Mouse (Mus musculus) heart, postnatal 14 days (tissue): ENCODE results near the gene Vps37b. TPM values are rescaled to one million over a fixed set of nuclear protein-coding genes. Genes with fewer than 3 reads are reported as not detected.

Source experiments
- DNase-seq, 2 experiments: peaks; one replicate each; pipeline ENCODE4 v3.0.0; 2021 to 2022
- intact Hi-C: fragments of 180-260 bp; cut with DNase I; formaldehyde crosslinking; loops from one replicate; pipeline ENCODE4 v1.15.1; 2025
- microRNA-seq, 2 experiments: library from miRNA; unstranded; fragments of <30 nt; microRNA quantifications; one replicate each; pipeline ENCODE4 v1.2.0; 2021 to 2022
- total RNA-seq, 2 experiments: library from RNA; stranded (reverse); gene quantifications; 2 replicates each; pipeline ENCODE4 v1.2.3; 2021

The Vps37b gene
- total RNA-seq, 2 experiments from 2014 or later = 22.2 to 22.7 TPM

DNA sequence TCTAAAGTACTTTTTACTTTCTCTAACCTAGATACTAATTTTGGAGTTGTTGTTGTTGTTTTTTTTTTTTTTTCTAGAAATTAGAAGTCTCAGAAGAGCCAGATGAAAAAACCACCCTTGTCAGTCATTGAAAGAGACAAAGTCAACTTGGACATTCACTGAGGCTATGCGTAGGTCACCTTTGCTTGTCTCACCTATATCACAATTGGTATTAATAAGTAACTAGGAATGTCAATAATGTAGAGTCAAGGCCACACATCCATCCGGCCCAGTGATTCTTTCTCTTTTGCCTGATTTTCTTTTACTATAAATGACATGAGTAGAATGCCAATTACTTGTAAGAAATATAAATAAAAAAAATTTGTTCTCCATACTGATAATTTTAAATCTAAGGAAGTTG, 65.3 kb downstream of the Vps37b start:
- intact Hi-C loops = no loop called here

DNA sequence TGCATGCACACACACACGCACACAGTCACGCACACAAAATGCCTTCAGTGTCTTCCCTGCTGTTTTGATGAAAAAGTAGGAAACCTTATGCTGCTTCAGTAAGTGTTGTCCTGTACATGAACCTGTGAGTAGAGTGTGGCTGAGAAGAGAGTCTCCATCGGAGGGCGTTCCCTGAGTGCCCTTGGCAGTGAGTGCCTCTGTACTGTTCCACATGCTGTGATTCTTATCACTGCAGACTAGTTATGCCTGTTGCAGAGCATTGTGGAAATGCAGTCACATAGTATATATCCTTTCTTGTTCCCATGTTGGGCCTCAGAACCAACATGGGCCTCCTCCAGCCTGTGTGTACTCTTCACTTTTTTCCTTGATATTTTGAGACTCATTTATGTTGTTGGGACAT, 67.9 kb downstream of the Vps37b start:
- no peak for DNase-seq
- intact Hi-C loops = no loop called here

More for the DNA sequence above, 65.3 kb downstream of the Vps37b start:
- DNase-seq = no peak

GRCm38 (mm10) chr5:123961046-123961445, 71.0 kb downstream of the Vps37b start:
- intact Hi-C loops = no loop called here
- no peak for DNase-seq

DNA sequence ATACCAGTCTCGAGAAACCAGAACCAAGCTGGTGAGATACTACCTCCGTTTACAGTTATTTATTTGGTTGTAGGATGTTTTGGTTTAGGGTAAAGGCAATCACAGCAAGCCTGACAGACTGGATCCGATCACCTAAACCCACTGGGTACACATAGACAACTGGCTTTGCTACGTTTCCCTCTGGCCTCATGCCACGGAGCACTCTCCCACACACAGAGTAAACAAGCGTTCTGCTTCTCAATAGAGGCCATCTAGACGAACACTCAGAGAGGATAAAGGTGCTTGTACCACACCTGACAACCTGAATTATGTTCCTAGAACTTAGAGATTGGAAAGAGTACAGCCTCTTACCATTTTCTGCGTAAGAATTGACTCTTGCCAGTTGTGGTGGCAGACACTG, 71.9 kb downstream of the Vps37b start:
- intact Hi-C loops = no loop called here
- no peak for DNase-seq

- intact Hi-C loops = no loop called here
- no peak for DNase-seq
These were observed 73.1 kb downstream of the Vps37b start for GRCm38 (mm10) chr5:123959018-123959417.

DNA sequence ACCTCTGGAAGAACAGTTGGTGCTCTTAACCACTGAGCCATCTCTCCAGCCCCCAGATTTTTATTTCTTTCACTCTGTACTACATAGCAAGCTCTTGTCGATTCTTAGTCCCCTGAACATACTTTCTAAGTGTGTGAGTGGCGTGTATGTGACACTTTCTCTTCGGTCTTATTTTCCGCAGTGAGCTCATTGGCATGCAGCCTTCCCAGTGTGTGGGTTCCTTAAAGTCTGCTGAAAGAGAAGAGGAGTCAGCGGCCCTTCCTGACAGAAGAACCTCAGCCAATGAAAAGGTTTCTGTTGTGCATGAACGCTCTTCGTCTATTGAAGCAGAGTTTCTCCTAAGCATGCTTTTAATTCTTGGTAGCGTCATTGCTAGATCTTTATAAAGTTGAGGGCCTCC, 74.9 kb downstream of the Vps37b start:
- DNase-seq = no peak
- intact Hi-C loops = no loop called here

Small RNAs within 50 kb of the gene (microRNA-seq; reads per million reads assigned to microRNA genes)
- gene Mir7032 = 0.27 to 1.1 reads per million in 2 experiments

Other genes starting within 250 kb of the Vps37b start
- under 1 TPM; 0.17 to 0.19 TPM for gene Hcar2, start 166.8 kb downstream of the Vps37b start, total RNA-seq
- under 1 TPM; 0.54 to 0.79 TPM for gene Hcar1, start 152.2 kb downstream of the Vps37b start, total RNA-seq
- gene Denr, start 125.1 kb downstream of the Vps37b start, total RNA-seq = 10 to 100 TPM; 40.8 to 47.0 TPM
- under 1 TPM; 0.71 to 0.76 TPM for gene Gm43518, start 104.9 kb downstream of the Vps37b start, total RNA-seq
- gene Ccdc62, start 101.6 kb downstream of the Vps37b start, total RNA-seq = 1 to 10 TPM; 1.7 to 2.2 TPM
- gene Hip1r, start 58.6 kb downstream of the Vps37b start, total RNA-seq = 10 to 100 TPM; 23.2 to 25.0 TPM
- 1 to 10 TPM; 7.8 to 9.9 TPM for gene Abcb9, start 63.5 kb upstream of the Vps37b start, total RNA-seq
- 10 to 100 TPM; 13.0 to 13.3 TPM for gene Ogfod2, start 80.0 kb upstream of the Vps37b start, total RNA-seq
- gene Arl6ip4, start 83.8 kb upstream of the Vps37b start, total RNA-seq = 10 to 100 TPM; 42.1 to 49.0 TPM
- gene Pitpnm2, start 217.5 kb upstream of the Vps37b start, total RNA-seq = 10 to 100 TPM; 47.9 to 52.4 TPM